Mouse (Mus musculus): Measurements from ENCODE around the gene Cd300lg. TPM values are rescaled to one million over a fixed set of nuclear protein-coding genes. Genes with fewer than 3 reads are reported as not detected.

The Cd300lg gene
- polyA plus RNA-seq, 1 experiment: 7.8 TPM

DNA sequence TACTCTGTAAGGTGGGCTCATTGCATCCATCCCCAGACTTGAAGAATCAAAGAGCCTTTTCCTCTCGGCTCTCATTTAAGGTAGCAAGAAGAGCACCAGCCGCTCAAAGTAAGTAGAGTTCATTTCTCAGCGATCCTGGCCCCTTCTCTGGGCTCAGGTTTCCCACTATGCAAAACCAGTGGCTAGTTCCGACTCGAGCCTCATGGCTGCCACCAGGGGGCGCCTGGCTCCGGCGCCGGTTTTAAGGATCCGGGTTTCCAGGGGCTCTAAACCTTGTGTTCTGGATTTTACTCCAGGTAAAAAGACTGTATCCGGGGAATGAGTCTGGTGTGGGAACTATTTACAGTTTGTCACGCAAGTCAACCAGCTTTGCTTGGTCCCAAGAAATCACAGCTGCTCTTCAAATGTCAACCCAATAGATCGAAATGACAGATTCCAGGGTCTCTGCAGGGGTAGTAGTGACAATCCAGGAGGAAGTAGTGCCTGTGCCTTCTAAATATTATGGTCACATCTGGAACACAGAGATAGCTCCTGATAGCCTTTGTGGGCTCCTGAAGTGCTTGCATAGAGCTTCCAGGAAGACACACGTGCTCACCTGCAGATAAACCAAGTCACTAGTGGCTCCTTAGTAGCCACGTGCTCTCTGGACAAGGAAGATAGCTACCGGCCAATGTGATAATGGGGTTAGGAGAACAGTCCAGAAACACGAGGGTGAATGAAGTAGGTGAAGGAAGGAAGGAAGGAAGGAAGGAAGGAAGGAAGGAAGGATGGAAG lies 61.4 kb downstream of the Cd300lg start:
- no peaks in the 10 kb centered on the region for H3K4me1 ChIP-seq (ENCODE audit: control insufficient read depth, insufficient read depth, low read length)
- no peak for TF ChIP-seq POLR2A (IDR thresholded peaks at IDR 0.05; ENCODE audit: borderline replicate concordance, extremely low read depth, low read depth, low read length)
- peak; percentile 58 for TF ChIP-seq CTCF (IDR thresholded peaks at IDR 0.05; ENCODE audit: insufficient read depth, low read length)
- DNase-seq: peak; percentile 49
- H3K4me3 ChIP-seq (replicated peaks; ENCODE audit: extremely low read depth, low read depth, low read length): no peak overlapping the region
- 12% methylated on average over 17 of the region's 17 CpGs for WGBS

Other genes with a start within 250 kb of the Cd300lg start
- 4.3 and 4.4 TPM in 2 replicates for gene Meox1, start 147.1 kb upstream of the Cd300lg start, polyA plus RNA-seq (2012; rRNA removed)
- gene Sost, start 74.5 kb upstream of the Cd300lg start, polyA plus RNA-seq (2012; rRNA removed): 2.0 and 2.2 TPM in 2 replicates
- not detected in 2 replicates for gene Cfap97d1, start 57.2 kb upstream of the Cd300lg start, polyA plus RNA-seq (2012; rRNA removed)
- gene Dusp3, start 54.5 kb upstream of the Cd300lg start, polyA plus RNA-seq (2012; rRNA removed): 176 and 296 TPM in 2 replicates
- gene Mpp3, start 13.0 kb upstream of the Cd300lg start, polyA plus RNA-seq (2012; rRNA removed): 2.4 and 4.0 TPM in 2 replicates
- gene Mpp2, start 47.0 kb downstream of the Cd300lg start, polyA plus RNA-seq (2012; rRNA removed): 12.8 and 14.4 TPM in 2 replicates
- gene Ppy, start 59.8 kb downstream of the Cd300lg start, polyA plus RNA-seq (2012; rRNA removed): 6.3 and 9.8 TPM in 2 replicates
- 9.6 TPM in 1 of 2 replicates, not detected in the other for gene Pyy, start 66.3 kb downstream of the Cd300lg start, polyA plus RNA-seq (2012; rRNA removed)
- gene Nags, start 104.0 kb downstream of the Cd300lg start, polyA plus RNA-seq (2012; rRNA removed): 0.41 and 0.72 TPM in 2 replicates
- 20.5 and 26.7 TPM in 2 replicates for gene Tmem101, start 114.9 kb downstream of the Cd300lg start, polyA plus RNA-seq (2012; rRNA removed)
- gene Lsm12, start 143.8 kb downstream of the Cd300lg start, polyA plus RNA-seq (2012; rRNA removed): 20.8 and 30.6 TPM in 2 replicates
- 74.4 and 82.5 TPM in 2 replicates for gene G6pc3, start 148.1 kb downstream of the Cd300lg start, polyA plus RNA-seq (2012; rRNA removed)
- gene Hdac5, start 188.7 kb downstream of the Cd300lg start, polyA plus RNA-seq (2012; rRNA removed): 140 and 160 TPM in 2 replicates
- gene BC030867, start 207.4 kb downstream of the Cd300lg start, polyA plus RNA-seq (2012; rRNA removed): 0.65 and 0.68 TPM in 2 replicates
- 0.15 and 1.8 TPM in 2 replicates for gene Asb16, start 227.2 kb downstream of the Cd300lg start, polyA plus RNA-seq (2012; rRNA removed)
- gene Tmub2, start 243.4 kb downstream of the Cd300lg start, polyA plus RNA-seq (2012; rRNA removed): 46.3 and 53.4 TPM in 2 replicates

Measured in lung, adult 2 months (tissue).